Mouse (Mus musculus): ENCODE measurements at regions not wholly inside any gene's neighbourhood (a gene's known extent, or its start where the extent isn't known, plus 50 kb on each side); places are given as distances from the start of the nearest gene placed in this dataset.

DNA sequence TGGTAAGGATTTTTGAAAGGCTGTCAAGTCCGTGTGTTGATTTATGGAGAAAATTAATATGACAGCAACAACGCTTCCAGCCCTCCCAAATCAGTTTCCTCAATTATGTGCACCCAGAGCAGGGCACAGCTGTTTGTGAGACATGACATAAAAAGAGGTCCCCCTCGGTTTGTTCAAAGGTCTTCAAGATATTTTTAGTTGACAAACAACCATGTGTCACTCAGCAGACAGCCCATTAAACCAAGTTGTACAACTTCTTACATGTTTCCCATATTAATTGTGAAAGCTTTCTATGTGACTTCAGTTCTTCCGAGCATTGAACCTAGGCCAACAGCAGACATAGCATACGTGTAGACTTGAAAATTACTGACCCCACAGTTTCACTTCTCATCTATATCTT, 131.5 kb upstream of the Cdh5 start:
- TF ChIP-seq POLR2A (IDR thresholded peaks at IDR 0.05; ENCODE audit: insufficient read depth, low read depth, low read length), result no peak
- TF ChIP-seq CTCF (IDR thresholded peaks at IDR 0.05), result no peak

Data from heart, adult 2 months (tissue).